Mouse (Mus musculus): ENCODE data around the gene Fez2.

Fez2 gene

GRCm38 (mm10) chr17:78408386-78408785, 9.6 kb downstream of the Fez2 start:
- DNase-seq (ENCODE audit: low read depth in 1 of 2, low spot score in 2 of 2) = no peak

DNA sequence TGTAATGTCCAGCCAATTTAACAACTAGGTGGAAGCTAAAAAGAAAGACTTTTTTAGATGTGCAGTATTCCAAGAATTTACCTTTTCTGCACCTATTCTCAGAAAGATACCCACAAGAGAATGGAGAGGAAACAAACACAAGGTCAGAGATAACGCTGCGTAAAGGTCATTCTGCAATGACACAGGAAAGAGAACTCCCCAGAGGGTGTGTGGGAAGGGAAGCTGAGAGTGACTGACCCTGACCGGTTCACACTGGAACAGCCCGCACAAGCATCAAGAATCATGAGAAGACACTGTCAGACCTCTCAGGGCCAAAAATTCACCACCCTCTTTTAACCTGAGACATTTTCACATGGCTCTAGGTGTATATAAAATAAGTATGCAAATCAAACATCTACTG, 10.4 kb downstream of the Fez2 start:
- DNase-seq (ENCODE audit: low read depth in 1 of 2, low spot score in 2 of 2) = no peak

DNA sequence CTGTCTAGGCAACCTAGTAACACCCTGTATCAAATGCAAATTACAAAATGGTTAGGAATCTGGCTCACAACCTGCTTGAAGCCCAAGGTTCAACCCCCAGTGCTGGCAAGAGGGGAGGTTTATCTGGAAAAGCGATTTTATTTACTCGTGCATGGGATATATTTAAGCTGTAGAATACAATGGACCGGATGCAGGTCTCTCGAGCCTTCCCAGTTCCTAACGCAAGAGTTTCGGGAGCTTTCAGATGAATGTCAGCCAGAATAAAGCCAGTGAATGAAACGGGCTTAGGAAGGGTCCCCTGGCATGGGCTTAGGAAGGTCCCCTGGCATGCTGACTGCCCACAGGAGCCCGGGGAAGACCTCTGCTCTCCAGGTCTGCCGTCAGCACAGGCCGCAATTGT, 11.1 kb downstream of the Fez2 start:
- DNase-seq (ENCODE audit: low read depth in 1 of 2, low spot score in 2 of 2) = no peak

GRCm38 (mm10) chr17:78405336-78405735, 12.6 kb downstream of the Fez2 start:
- DNase-seq (ENCODE audit: low read depth in 1 of 2, low spot score in 2 of 2) = no peak

DNA sequence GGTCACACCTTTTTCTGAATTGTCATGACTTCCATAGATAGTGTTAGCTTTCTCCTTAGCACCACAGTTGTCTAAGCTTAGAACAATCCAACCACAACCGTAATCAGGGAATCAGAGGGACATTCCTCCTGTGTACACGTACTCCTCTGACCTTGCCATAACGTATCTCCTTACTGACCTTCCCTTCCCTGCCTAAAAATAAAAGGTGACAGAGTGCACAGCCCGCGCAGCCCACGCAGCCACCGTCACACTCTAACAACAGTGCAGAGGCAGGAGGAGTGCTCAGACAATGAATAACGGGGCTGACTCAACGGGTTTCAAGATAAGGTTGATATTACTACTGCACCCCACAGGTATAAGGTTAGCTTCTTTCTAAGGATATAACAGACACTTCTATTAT, 14.1 kb downstream of the Fez2 start:
- DNase-seq (ENCODE audit: low read depth in 1 of 2, low spot score in 2 of 2) = no peak

DNA sequence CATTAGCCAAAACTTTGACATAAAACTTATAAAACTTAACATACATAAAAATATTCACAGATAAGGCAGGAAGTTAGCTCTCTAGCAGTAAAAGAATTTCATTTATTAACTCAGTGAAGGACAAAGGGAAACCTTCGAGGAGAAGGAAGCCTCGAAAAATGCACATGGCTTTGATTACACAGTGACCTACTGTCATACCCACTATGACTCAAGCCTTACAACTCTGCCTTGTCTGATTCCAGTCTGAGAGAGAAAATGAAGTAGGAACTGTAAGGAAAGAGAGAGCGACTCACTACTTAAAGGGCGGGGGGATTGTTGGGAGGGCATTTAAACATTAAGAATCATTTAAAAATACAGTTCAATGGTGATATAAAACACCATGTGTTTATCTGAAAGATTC, 14.7 kb downstream of the Fez2 start:
- DNase-seq (ENCODE audit: low read depth in 1 of 2, low spot score in 2 of 2) = no peak

GRCm38 (mm10) chr17:78402174-78402573, 15.8 kb downstream of the Fez2 start:
- no peak for DNase-seq (ENCODE audit: low read depth in 1 of 2, low spot score in 2 of 2)

- DNase-seq (ENCODE audit: low read depth in 1 of 2, low spot score in 2 of 2) = no peak
Measured at GRCm38 (mm10) chr17:78401713-78402112, 16.2 kb downstream of the Fez2 start.

DNA sequence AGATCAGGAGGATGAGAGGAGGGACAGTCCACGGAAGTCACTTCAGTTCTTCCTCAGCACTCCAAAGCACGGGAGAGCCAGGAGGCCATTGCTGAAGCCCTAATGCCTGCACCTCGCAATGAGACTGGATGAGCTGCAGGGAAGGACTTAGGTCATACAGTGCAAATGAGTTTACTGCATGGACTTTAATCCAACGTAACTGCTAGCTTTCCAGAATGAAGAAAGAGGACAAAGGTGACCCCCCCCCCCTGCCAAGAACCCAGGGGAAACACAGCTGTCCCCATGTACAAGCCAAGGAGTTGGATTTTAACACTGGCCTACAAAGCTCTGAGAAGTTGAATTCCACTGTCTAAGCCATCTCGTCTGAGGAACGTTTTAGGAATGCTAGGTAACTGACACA, 16.6 kb downstream of the Fez2 start:
- DNase-seq (ENCODE audit: low read depth in 1 of 2, low spot score in 2 of 2) = no peak

DNA sequence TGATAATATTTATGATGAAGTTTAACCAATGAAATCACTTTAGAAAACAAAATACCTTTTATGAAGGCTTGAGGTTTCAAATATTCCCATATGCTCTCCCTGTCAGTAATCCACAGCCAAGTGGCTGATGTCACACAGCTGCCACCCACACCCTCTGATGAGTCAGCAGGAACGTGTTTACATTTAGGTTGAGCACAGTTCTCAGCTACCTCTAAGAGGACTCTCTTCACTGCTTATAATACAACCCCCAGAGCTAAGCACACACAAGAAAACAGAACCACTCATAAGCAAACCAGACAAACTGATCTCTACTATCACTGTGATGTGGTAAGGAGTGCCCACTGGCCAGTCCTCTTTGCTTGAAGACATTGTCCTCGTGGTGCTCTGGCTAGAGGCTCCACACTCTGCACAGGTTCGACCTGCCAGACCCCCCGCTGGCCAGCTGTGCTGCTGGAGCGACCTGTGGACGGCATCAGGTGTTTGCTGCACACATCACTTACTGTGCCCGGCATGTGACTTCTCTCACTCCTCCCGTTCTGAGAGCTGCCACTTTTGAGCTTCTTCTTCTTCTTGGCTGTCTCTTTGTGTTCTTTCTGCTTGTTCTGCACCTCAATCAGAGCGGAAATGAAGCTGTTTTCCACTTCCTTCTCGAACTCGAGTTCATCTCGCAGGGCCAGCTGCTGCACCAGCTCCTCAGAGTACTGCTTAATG, 17.7 kb downstream of the Fez2 start:
- no peak for DNase-seq (ENCODE audit: low read depth in 1 of 2, low spot score in 2 of 2)

GRCm38 (mm10) chr17:78392401-78393087, 25.4 kb downstream of the Fez2 start:
- no peak for DNase-seq (ENCODE audit: low read depth in 1 of 2, low spot score in 2 of 2)

- DNase-seq (ENCODE audit: low read depth in 1 of 2, low spot score in 2 of 2) = no peak
Measured at GRCm38 (mm10) chr17:78389573-78389972, 28.4 kb downstream of the Fez2 start.

DNA sequence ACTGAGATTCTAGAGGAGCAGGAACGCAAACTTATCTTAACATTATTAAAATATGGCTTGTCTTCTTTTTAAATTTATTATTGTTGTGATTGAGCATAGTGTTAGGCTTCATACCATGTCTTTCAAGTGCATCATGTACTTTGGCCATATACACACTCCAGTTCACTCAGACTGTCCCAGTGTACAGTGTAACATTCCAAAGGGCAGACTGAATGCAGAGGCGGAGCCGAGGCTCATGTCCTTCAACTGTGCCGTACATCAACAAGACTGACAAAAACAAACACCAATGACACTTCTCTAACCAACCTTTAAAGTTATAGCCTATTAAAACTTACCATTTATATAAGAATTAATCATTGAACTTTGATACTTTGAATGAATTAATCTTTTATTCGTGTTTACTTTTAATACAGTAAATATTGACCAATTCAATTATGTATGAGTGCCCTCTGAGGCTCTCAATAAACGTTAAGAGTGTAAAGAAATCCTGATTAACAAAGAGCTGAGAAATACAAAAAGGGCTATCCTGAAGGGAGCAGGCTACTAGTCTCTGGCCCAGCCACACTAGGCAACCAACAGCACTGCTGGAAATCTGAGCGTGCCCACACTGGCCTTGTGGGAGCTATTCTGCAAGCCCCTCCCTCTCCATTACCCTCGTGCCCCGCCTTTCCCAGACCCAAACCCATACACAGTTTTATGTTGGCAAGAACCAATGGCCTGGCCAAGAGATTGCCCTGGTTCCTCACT, 29.7 kb downstream of the Fez2 start:
- no peak for DNase-seq (ENCODE audit: low read depth in 1 of 2, low spot score in 2 of 2)

GRCm38 (mm10) chr17:78387665-78388064, 30.3 kb downstream of the Fez2 start:
- DNase-seq (ENCODE audit: low read depth in 1 of 2, low spot score in 2 of 2) = no peak

DNA sequence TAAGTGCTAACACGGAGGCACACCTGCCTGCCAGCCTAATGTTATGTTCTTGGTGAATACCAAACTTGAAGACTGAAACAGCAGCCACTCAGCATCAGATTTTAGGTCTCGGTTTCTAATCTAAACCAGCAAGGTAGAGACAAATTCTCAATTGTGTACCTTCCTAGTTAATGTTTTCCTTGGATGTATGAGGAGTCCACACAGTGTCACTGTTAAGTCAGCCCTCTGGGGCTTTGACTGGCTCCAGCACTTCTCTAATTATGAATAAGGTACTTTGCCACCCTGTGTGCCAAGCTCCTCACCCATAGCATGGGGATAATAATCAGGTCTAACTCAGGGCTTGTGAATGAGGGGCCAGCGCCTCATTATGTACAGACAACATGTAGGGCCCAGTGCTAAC, 35.6 kb downstream of the Fez2 start:
- no peak for DNase-seq (ENCODE audit: low read depth in 1 of 2, low spot score in 2 of 2)

DNA sequence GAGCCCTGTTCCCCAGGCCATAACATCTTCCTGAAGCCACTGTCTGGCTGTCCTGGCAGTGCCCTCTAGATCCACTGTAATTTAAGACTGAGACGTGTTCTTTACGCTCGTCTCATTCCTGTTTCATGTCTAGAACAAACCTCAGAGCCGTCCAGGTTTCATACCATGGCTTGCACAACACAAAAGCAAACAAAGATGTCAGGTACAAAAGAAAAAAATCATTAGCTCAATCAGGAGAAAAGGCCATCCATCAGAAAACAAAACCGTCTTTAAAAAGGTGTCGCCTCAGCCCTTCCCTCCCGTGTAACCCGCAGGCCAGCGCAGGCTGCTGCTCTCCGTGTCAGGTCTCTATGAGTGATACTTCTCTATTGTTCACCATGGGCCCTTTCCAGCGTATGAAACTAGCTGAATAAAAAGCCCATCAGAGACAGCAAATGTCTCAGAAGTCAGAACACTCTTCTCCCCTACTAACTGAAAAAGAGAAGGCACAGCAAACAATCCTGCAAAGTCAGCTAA, 38.2 kb downstream of the Fez2 start:
- no peak for DNase-seq (ENCODE audit: low read depth in 1 of 2, low spot score in 2 of 2)

- no peak for DNase-seq (ENCODE audit: low read depth in 1 of 2, low spot score in 2 of 2)
Measured at GRCm38 (mm10) chr17:78379079-78379729, 38.7 kb downstream of the Fez2 start.

GRCm38 (mm10) chr17:78376587-78376986, 41.4 kb downstream of the Fez2 start:
- DNase-seq (ENCODE audit: low read depth in 1 of 2, low spot score in 2 of 2) = no peak

- DNase-seq (ENCODE audit: low read depth in 1 of 2, low spot score in 2 of 2) = no peak
Measured at GRCm38 (mm10) chr17:78374756-78375155, 43.2 kb downstream of the Fez2 start.

DNA sequence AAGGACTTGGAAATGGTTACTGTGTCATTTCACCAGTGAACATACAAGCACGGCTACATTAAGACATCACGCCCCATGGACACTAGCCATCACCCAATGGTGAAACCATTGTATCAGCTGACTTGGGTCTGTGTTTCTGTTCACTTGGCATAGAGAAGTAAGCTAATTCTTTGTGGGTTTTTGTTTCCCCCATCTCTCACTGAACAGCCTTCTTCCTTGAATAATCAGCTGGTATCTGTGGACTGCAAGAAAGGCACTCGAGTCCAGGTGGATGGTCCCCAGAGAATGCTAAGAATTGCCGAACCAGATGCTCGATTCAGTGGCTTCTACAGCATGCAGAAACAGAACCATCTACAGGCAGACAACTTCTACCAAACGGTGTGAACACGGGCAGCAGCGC, 44.1 kb downstream of the Fez2 start:
- no peak for DNase-seq (ENCODE audit: low read depth in 1 of 2, low spot score in 2 of 2)

DNA sequence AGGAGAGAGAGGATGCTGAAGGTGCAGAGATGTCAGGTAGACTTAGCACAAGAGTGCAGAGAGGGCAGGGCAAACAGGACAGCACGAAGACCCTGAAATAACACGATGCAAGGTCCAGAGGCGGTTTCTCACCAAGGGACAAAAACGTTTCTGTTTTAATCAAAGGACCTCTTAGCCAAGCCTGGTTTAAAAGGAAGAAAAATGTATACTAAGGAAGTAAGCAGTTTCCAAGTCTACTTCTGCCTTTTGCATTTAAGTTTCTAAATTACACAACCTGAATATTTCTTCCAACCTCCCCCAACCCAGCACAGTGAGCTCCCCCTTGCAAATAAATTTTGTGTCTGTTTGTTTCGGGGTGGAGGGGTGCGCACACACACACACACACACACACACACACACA, 44.8 kb downstream of the Fez2 start:
- DNase-seq (ENCODE audit: low read depth in 1 of 2, low spot score in 2 of 2) = no peak

DNA sequence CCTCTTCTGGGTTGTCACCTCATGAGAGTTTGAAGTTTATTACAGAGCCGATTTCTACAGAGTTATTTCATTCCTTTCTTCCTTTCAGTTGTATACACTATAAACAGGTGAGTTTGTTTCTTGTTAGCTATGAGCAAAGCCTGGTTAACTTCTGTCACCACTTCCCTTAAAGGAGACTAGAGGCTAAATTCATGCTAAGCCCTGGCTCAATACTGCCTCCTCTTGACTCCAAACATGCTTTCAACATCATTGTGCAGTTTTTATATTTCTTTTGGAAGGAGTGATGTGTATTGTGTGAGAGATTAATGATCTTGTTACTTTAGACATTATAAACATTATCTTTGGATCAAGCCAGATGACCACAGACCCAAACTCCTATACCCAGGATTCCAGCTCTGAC, 47.5 kb downstream of the Fez2 start:
- no peak for DNase-seq (ENCODE audit: low read depth in 1 of 2, low spot score in 2 of 2)
